Comparison of ENCODE assay signal across 9 mouse cellular contexts in the genomic region with DNA sequence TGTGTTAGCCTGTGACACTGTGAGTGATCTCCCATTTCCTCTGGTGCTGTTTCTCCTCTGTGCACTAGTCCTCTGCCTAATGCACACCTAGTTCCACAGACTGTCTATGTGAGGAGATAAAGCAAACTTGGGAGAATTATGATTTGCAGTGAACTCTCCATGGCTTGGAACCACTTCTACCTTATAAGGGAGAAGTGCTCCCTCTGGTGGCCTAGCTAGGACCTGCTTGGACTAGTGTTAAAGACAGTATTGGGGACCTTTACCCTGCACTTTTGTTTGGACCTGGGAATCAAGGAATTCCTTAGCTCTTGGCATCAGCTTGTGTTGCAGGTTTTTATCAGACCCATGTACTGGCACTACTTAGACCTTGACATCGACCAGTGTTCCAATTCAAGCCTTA. TPM values are rescaled to one million over a fixed set of nuclear protein-coding genes. Genes with fewer than 3 reads are reported as not detected.
DNase-seq lines count a peak whose midpoint lies in the region; ATAC-seq and TF ChIP-seq lines count a peak whose summit lies in the region.
"Had no signal": no experiment of that assay in that cellular context is flagged by ENCODE, and none has a peak within 500 bp of the region (broad histone marks: within the 10 kb centered on the region; RNA-seq: fewer than 3 reads in every experiment).

No protein-coding gene starts in this region.

- no peaks in the 10 kb centered on the region for H3K36me3 ChIP-seq in forebrain, embryonic 10.5 days (replicated peaks)
- H3K36me3 ChIP-seq in forebrain, embryonic 12.5 days (replicated peaks) = no peaks in the 10 kb centered on the region
- H3K36me3 ChIP-seq in heart, postnatal 0 days (replicated peaks; ENCODE audit: control insufficient read depth, insufficient read depth, low read length) = 0 out of 2 replicates have a peak, but pooled peaks cover 2% of the 10 kb centered on the region
- H3K36me3 ChIP-seq: stomach, embryonic 15.5 days had no signal

- DNase-seq in forebrain, embryonic 10.5 days (ENCODE audit: extremely low spot score, low spot score) = peak; percentile 25
- no peak for DNase-seq in Patski (ENCODE audit: low read depth, low spot score)
- peak; percentile 56 to 80 for DNase-seq in cerebellum, postnatal 25 days
- peak; percentile 9 for DNase-seq in heart, postnatal 0 days (ENCODE audit: low spot score)
- peak; percentile 61 for DNase-seq in layer of hippocampus, adult 9-10 months (ENCODE audit: low spot score)
- DNase-seq in lung, postnatal 36 days = peak; percentile 82
- peak; percentile 16 to 63 for DNase-seq in spleen, adult 18-20 months

- no peak overlapping the region for H3K9ac ChIP-seq in forebrain, embryonic 12.5 days
- H3K9ac ChIP-seq in heart, postnatal 0 days (replicated peaks; ENCODE audit: low read depth, low read length) = no peak overlapping the region
- H3K9ac ChIP-seq: stomach, embryonic 15.5 days had no signal

- no peaks in the 10 kb centered on the region for H3K9me3 ChIP-seq in forebrain, embryonic 10.5 days
- H3K9me3 ChIP-seq in forebrain, embryonic 12.5 days = no peaks in the 10 kb centered on the region
- no peaks in the 10 kb centered on the region for H3K9me3 ChIP-seq in heart, postnatal 0 days (replicated peaks; ENCODE audit: control insufficient read depth, low read length)
- H3K9me3 ChIP-seq: stomach, embryonic 15.5 days had no signal

- ATAC-seq in forebrain, embryonic 12.5 days (ENCODE audit: low FRiP score) = no peak
- ATAC-seq in Patski = peak; percentile 65
- peak; percentile 33; the same call in 1 of the 2 replicates for ATAC-seq in heart, postnatal 0 days (ENCODE audit: insufficient read depth, low read depth)

- H3K4me2 ChIP-seq in forebrain, embryonic 12.5 days = no peak overlapping the region
- H3K4me2 ChIP-seq in heart, postnatal 0 days (ENCODE audit: low read depth, low read length) = no peak overlapping the region
- H3K4me2 ChIP-seq: stomach, embryonic 15.5 days had no signal

- H3K4me1 ChIP-seq in forebrain, embryonic 10.5 days = no peaks in the 10 kb centered on the region
- no peaks in the 10 kb centered on the region for H3K4me1 ChIP-seq in forebrain, embryonic 12.5 days
- no peaks in the 10 kb centered on the region for H3K4me1 ChIP-seq in heart, postnatal 0 days (ENCODE audit: control insufficient read depth, insufficient read depth)
- H3K4me1 ChIP-seq: stomach, embryonic 15.5 days had no signal

- in situ Hi-C loops in Patski (cut with MboI; ENCODE audit: low pct_unique_long_range_greater_than_20kb) = loop anchor here (10.0 kb wide), 1 partner anchor 395 kb away; no protein-coding TSS in a partner anchor

- H3K4me3 ChIP-seq in forebrain, embryonic 10.5 days = no peak overlapping the region
- H3K4me3 ChIP-seq in forebrain, embryonic 12.5 days (replicated peaks) = no peak overlapping the region
- no peak overlapping the region for H3K4me3 ChIP-seq in heart, postnatal 0 days (ENCODE audit: low read depth, low read length)
- H3K4me3 ChIP-seq: stomach, embryonic 15.5 days had no signal

- no peak for TF ChIP-seq EP300 in heart, postnatal 0 days (IDR thresholded peaks at IDR 0.05; ENCODE audit: low read depth)

- POLR2A ChIA-PET in Patski (lab: Charles Lee) = no interaction called here

- TF ChIP-seq CTCF in Patski (IDR thresholded peaks at IDR 0.05) = peak; percentile 76
- TF ChIP-seq CTCF in heart, postnatal 0 days (IDR thresholded peaks at IDR 0.05; ENCODE audit: low read depth) = peak; percentile 61

- CTCF ChIA-PET in Patski (lab: Charles Lee) = interaction anchor here (1.0 to 1.8 kb wide), 3 partner anchors 9 to 40 kb away, joined by 3 to 7 read pairs (median 4); no protein-coding TSS in a partner anchor

- no peaks in the 10 kb centered on the region for H3K27me3 ChIP-seq in forebrain, embryonic 10.5 days (ENCODE audit: poor library complexity, severe bottlenecking)
- no peaks in the 10 kb centered on the region for H3K27me3 ChIP-seq in forebrain, embryonic 12.5 days
- peaks cover 4% of the 10 kb centered on the region for H3K27me3 ChIP-seq in Patski
- no peaks in the 10 kb centered on the region for H3K27me3 ChIP-seq in heart, postnatal 0 days (ENCODE audit: control insufficient read depth, insufficient read depth, low read length)
- H3K27me3 ChIP-seq: stomach, embryonic 15.5 days had no signal

- no peak overlapping the region for H3K27ac ChIP-seq in forebrain, embryonic 10.5 days
- no peak overlapping the region for H3K27ac ChIP-seq in forebrain, embryonic 12.5 days
- no peak overlapping the region for H3K27ac ChIP-seq in heart, postnatal 0 days (ENCODE audit: low read depth)
- H3K27ac ChIP-seq: stomach, embryonic 15.5 days had no signal

- WGBS in forebrain, embryonic 10.5 days = 38% methylated on average over 1 of the region's 1 CpGs
- WGBS in forebrain, embryonic 12.5 days = 43% methylated on average over 1 of the region's 1 CpGs
- 6% methylated on average over 1 of the region's 1 CpGs for WGBS in heart, postnatal 0 days

RNA-seq across cellular contexts. Expression of a gene that starts 18.8 kb away (rescaled TPM):
- polyA plus RNA-seq in forebrain, embryonic 10.5 days (2016; fragmentation: Nextera tagmentation; extraction: Ambion mirVana) = 11.1 and 12.3 TPM in 2 replicates
- polyA plus RNA-seq in forebrain, embryonic 12.5 days (2016; fragmentation: Nextera tagmentation; extraction: Ambion mirVana) = 13.7 and 14.1 TPM in 2 replicates
- polyA plus RNA-seq in Patski (2021) = 8.7 TPM
- total RNA-seq in heart, postnatal 0 days (2014; rRNA removed; ENCODE audit: low replicate concordance) = 2.3 and 4.5 TPM in 2 replicates
- polyA plus RNA-seq in heart, postnatal 0 days (2015; fragmentation: Nextera tagmentation; extraction: Ambion mirVana) = 3.4 and 3.6 TPM in 2 replicates

RNA-seq across cellular contexts. Expression of a gene that starts 26.4 kb away (rescaled TPM):
- polyA plus RNA-seq in forebrain, embryonic 10.5 days (2016; fragmentation: Nextera tagmentation; extraction: Ambion mirVana) = 53.7 and 62.2 TPM in 2 replicates
- polyA plus RNA-seq in forebrain, embryonic 12.5 days (2016; fragmentation: Nextera tagmentation; extraction: Ambion mirVana) = 137 and 146 TPM in 2 replicates
- 0.04 TPM for polyA plus RNA-seq in Patski (2021)
- 0.85 TPM in 1 of 2 replicates, not detected in the other for total RNA-seq in heart, postnatal 0 days (2014; rRNA removed; ENCODE audit: low replicate concordance)
- polyA plus RNA-seq in heart, postnatal 0 days (2015; fragmentation: Nextera tagmentation; extraction: Ambion mirVana) = 0.40 and 0.41 TPM in 2 replicates

RNA-seq across cellular contexts. Expression of a gene that starts 30.1 kb away (rescaled TPM):
- 15.5 and 17.2 TPM in 2 replicates for polyA plus RNA-seq in forebrain, embryonic 10.5 days (2016; fragmentation: Nextera tagmentation; extraction: Ambion mirVana)
- polyA plus RNA-seq in forebrain, embryonic 12.5 days (2016; fragmentation: Nextera tagmentation; extraction: Ambion mirVana) = 14.2 and 15.3 TPM in 2 replicates
- polyA plus RNA-seq in Patski (2021) = 7.1 TPM
- total RNA-seq in heart, postnatal 0 days (2014; rRNA removed; ENCODE audit: low replicate concordance) = 3.3 and 5.9 TPM in 2 replicates
- polyA plus RNA-seq in heart, postnatal 0 days (2015; fragmentation: Nextera tagmentation; extraction: Ambion mirVana) = 2.2 and 2.4 TPM in 2 replicates

RNA-seq across cellular contexts. Expression of a gene that starts 42.6 kb away (rescaled TPM):
- polyA plus RNA-seq in forebrain, embryonic 10.5 days (2016; fragmentation: Nextera tagmentation; extraction: Ambion mirVana) = 16.3 and 17.4 TPM in 2 replicates
- 32.4 and 34.4 TPM in 2 replicates for polyA plus RNA-seq in forebrain, embryonic 12.5 days (2016; fragmentation: Nextera tagmentation; extraction: Ambion mirVana)
- not detected for polyA plus RNA-seq in Patski (2021)
- total RNA-seq in heart, postnatal 0 days (2014; rRNA removed; ENCODE audit: low replicate concordance) = 2.3 and 4.4 TPM in 2 replicates
- 16.9 and 17.9 TPM in 2 replicates for polyA plus RNA-seq in heart, postnatal 0 days (2015; fragmentation: Nextera tagmentation; extraction: Ambion mirVana)

RNA-seq across cellular contexts. Expression of a gene that starts 42.6 kb away (rescaled TPM):
- polyA plus RNA-seq in forebrain, embryonic 10.5 days (2016; fragmentation: Nextera tagmentation; extraction: Ambion mirVana) = 3.2 and 5.6 TPM in 2 replicates
- polyA plus RNA-seq in forebrain, embryonic 12.5 days (2016; fragmentation: Nextera tagmentation; extraction: Ambion mirVana) = 5.7 and 9.0 TPM in 2 replicates
- polyA plus RNA-seq in Patski (2021) = 0.30 TPM
- 1.7 TPM in 1 of 2 replicates, not detected in the other for total RNA-seq in heart, postnatal 0 days (2014; rRNA removed; ENCODE audit: low replicate concordance)
- 0.92 and 1.6 TPM in 2 replicates for polyA plus RNA-seq in heart, postnatal 0 days (2015; fragmentation: Nextera tagmentation; extraction: Ambion mirVana)

Comparison
In these comparisons a context has a peak if more than half of its experiments do, and no peak if none do; other contexts are left out.
1. RNA of a gene that starts 26.4 kb away (polyA plus RNA-seq): 137 to 146 TPM in forebrain, embryonic 12.5 days and 53.7 to 62.2 TPM in forebrain, embryonic 10.5 days; 0.40 to 0.41 TPM in heart, postnatal 0 days and 0.04 TPM in Patski (single experiment); every median in the first group is over 10 times any median in the second.